16 mouse cellular contexts compared by ENCODE assay signal in the genomic region with DNA sequence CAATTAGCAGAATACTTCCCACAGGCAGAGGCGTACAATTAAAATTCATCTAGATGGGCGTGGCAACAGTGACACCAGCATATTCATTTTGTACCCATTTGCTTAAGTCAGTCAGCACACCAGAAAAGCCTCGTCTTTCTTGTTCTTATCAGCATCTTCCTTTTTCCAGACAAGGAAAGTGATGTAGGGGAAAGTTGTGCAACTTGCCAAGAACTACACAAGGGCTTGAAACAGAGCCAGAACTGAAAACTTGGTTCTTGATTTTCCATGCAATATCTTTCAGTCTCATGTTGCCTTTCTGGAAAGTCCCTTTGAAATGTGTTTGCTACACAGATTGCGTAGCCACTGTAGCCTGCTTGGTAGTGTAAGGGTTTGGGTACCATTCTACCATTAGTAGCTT.
A peak's percentile ranks its signal among the peaks of the same experiment; 100 is the strongest.
DNase-seq lines count a peak whose midpoint lies in the region; ATAC-seq and TF ChIP-seq lines count a peak whose summit lies in the region.
"Had no signal": no experiment of that assay in that cellular context is flagged by ENCODE, and none has a peak within 500 bp of the region (broad histone marks: within the 10 kb centered on the region; RNA-seq: fewer than 3 reads in every experiment).

No protein-coding gene starts in this region.

- no peaks in the 10 kb centered on the region for H3K27me3 ChIP-seq in hindbrain, postnatal 0 days (ENCODE audit: insufficient read depth, low read length)
- no peaks in the 10 kb centered on the region for H3K27me3 ChIP-seq in hindbrain, embryonic 16.5 days (replicated peaks; ENCODE audit: control insufficient read depth, insufficient read depth, low read length)
- H3K27me3 ChIP-seq in heart, embryonic 14.5 days (ENCODE audit: control insufficient read depth, insufficient read depth, low read length) = no peaks in the 10 kb centered on the region
- H3K27me3 ChIP-seq in midbrain, embryonic 11.5 days (ENCODE audit: control insufficient read depth, insufficient read depth, low read length) = no peaks in the 10 kb centered on the region
- H3K27me3 ChIP-seq in intestine, postnatal 0 days (replicated peaks; ENCODE audit: control insufficient read depth, insufficient read depth, low read length) = no peaks in the 10 kb centered on the region
- H3K27me3 ChIP-seq: embryonic facial prominence, embryonic 12.5 days; forebrain, embryonic 12.5 days had no signal

- 74% methylated on average over 4 of the region's 4 CpGs for WGBS in hindbrain, postnatal 0 days
- WGBS in hindbrain, embryonic 16.5 days = 79% methylated on average over 4 of the region's 4 CpGs
- WGBS in heart, embryonic 14.5 days = 52% methylated on average over 4 of the region's 4 CpGs
- 88% methylated on average over 4 of the region's 4 CpGs for WGBS in midbrain, embryonic 11.5 days
- WGBS in intestine, postnatal 0 days = 68% methylated on average over 4 of the region's 4 CpGs

- H3K4me1 ChIP-seq in hindbrain, postnatal 0 days (ENCODE audit: insufficient read depth, low read length) = no peaks in the 10 kb centered on the region
- H3K4me1 ChIP-seq in hindbrain, embryonic 16.5 days (ENCODE audit: control insufficient read depth, insufficient read depth, low read depth, low read length) = no peaks in the 10 kb centered on the region
- no peaks in the 10 kb centered on the region; a peak in 2 of 4 replicates for H3K4me1 ChIP-seq in heart, embryonic 14.5 days (ENCODE audit: control insufficient read depth in 2 of 2, insufficient read depth in 2 of 2, low read length in 2 of 2)
- no peaks in the 10 kb centered on the region for H3K4me1 ChIP-seq in midbrain, embryonic 11.5 days (ENCODE audit: control insufficient read depth, insufficient read depth, low read length)
- no peaks in the 10 kb centered on the region for H3K4me1 ChIP-seq in intestine, postnatal 0 days (replicated peaks; ENCODE audit: control insufficient read depth, insufficient read depth, low read length)
- H3K4me1 ChIP-seq: embryonic facial prominence, embryonic 12.5 days; forebrain, embryonic 12.5 days had no signal

- no peak overlapping the region for H3K4me2 ChIP-seq in hindbrain, postnatal 0 days (ENCODE audit: low read depth, low read length)
- H3K4me2 ChIP-seq in hindbrain, embryonic 16.5 days (ENCODE audit: low read length) = no peak overlapping the region
- no peak overlapping the region for H3K4me2 ChIP-seq in heart, embryonic 14.5 days (ENCODE audit: low read length)
- H3K4me2 ChIP-seq in midbrain, embryonic 11.5 days = no peak overlapping the region
- no peak overlapping the region for H3K4me2 ChIP-seq in intestine, postnatal 0 days (replicated peaks; ENCODE audit: low read depth)
- H3K4me2 ChIP-seq: embryonic facial prominence, embryonic 12.5 days; forebrain, embryonic 12.5 days had no signal

- no peaks in the 10 kb centered on the region for H3K36me3 ChIP-seq in hindbrain, postnatal 0 days (ENCODE audit: insufficient read depth, low read length)
- no peaks in the 10 kb centered on the region for H3K36me3 ChIP-seq in hindbrain, embryonic 16.5 days (ENCODE audit: control insufficient read depth, insufficient read depth, low read length)
- no peaks in the 10 kb centered on the region for H3K36me3 ChIP-seq in heart, embryonic 14.5 days (ENCODE audit: control insufficient read depth, insufficient read depth, low read length)
- H3K36me3 ChIP-seq in midbrain, embryonic 11.5 days (ENCODE audit: control insufficient read depth, insufficient read depth, low read length) = no peaks in the 10 kb centered on the region
- H3K36me3 ChIP-seq in intestine, postnatal 0 days (ENCODE audit: control insufficient read depth, insufficient read depth) = no peaks in the 10 kb centered on the region
- H3K36me3 ChIP-seq: embryonic facial prominence, embryonic 12.5 days; forebrain, embryonic 12.5 days had no signal

- no peak for TF ChIP-seq CTCF in hindbrain, postnatal 0 days (IDR thresholded peaks at IDR 0.05; ENCODE audit: low read depth)
- TF ChIP-seq CTCF in intestine, postnatal 0 days (IDR thresholded peaks at IDR 0.05; ENCODE audit: low read depth) = no peak

- no peak for ATAC-seq in hindbrain, postnatal 0 days
- ATAC-seq in hindbrain, embryonic 16.5 days = no peak
- 0 out of 2 replicates have a peak, but pooled peaks have one; percentile 26 for ATAC-seq in heart, embryonic 14.5 days (ENCODE audit: insufficient number of reproducible peaks, insufficient read depth, low FRiP score, low read depth)
- ATAC-seq in midbrain, embryonic 11.5 days (ENCODE audit: low FRiP score) = no peak
- ATAC-seq in intestine, postnatal 0 days = no peak
- ATAC-seq: intestine, embryonic 16.5 days had no signal

- no peak overlapping the region for H3K27ac ChIP-seq in hindbrain, postnatal 0 days
- no peak overlapping the region for H3K27ac ChIP-seq in hindbrain, embryonic 16.5 days (ENCODE audit: low read depth, low read length)
- peak overlapping the region; percentile 28 to 49; a peak in 2 of 4 replicates for H3K27ac ChIP-seq in heart, embryonic 14.5 days (replicated peaks in 1 of 2; ENCODE audit: control insufficient read depth in 1 of 2, insufficient read depth in 1 of 2, low read depth in 2 of 2, low read length in 2 of 2)
- no peak overlapping the region for H3K27ac ChIP-seq in midbrain, embryonic 11.5 days (ENCODE audit: low read depth, low read length)
- no peak overlapping the region for H3K27ac ChIP-seq in intestine, postnatal 0 days (ENCODE audit: low read depth, low read length)
- H3K27ac ChIP-seq: embryonic facial prominence, embryonic 12.5 days; forebrain, embryonic 12.5 days; left cerebral cortex, adult 2 months had no signal

- H3K4me3 ChIP-seq in hindbrain, postnatal 0 days (ENCODE audit: low read length) = no peak overlapping the region
- no peak overlapping the region for H3K4me3 ChIP-seq in hindbrain, embryonic 16.5 days (ENCODE audit: low read length)
- no peak overlapping the region for H3K4me3 ChIP-seq in heart, embryonic 14.5 days (ENCODE audit: control insufficient read depth in 1 of 2, insufficient read depth in 1 of 2, low read depth in 1 of 2, low read length in 2 of 2)
- no peak overlapping the region for H3K4me3 ChIP-seq in midbrain, embryonic 11.5 days (ENCODE audit: low read depth, low read length)
- H3K4me3 ChIP-seq in intestine, postnatal 0 days (ENCODE audit: low read depth, low read length) = no peak overlapping the region
- H3K4me3 ChIP-seq: embryonic facial prominence, embryonic 12.5 days; forebrain, embryonic 12.5 days; left cerebral cortex, adult 2 months had no signal

- peak; percentile 2 for DNase-seq in hindbrain, postnatal 0 days (ENCODE audit: low spot score)
- DNase-seq in brain, adult 2 months (ENCODE audit: low read depth, low spot score) = peak; percentile 17
- DNase-seq in lung, postnatal 10 days = peak; percentile 35
- no peak for DNase-seq in midbrain, embryonic 11.5 days (ENCODE audit: low spot score, missing footprints)
- DNase-seq in spleen, postnatal 36 days (ENCODE audit: low spot score in 2 of 2) = no peak
- DNase-seq: adrenal gland, postnatal 14 days; cerebellum, postnatal 36 days; liver; retina, postnatal 1 day had no signal

- no peak overlapping the region for H3K9ac ChIP-seq in hindbrain, postnatal 0 days (replicated peaks; ENCODE audit: low read length)
- H3K9ac ChIP-seq in hindbrain, embryonic 16.5 days (ENCODE audit: low read depth, low read length) = no peak overlapping the region
- H3K9ac ChIP-seq in heart, embryonic 14.5 days (ENCODE audit: low read length) = no peak overlapping the region
- no peak overlapping the region for H3K9ac ChIP-seq in midbrain, embryonic 11.5 days (ENCODE audit: low read length)
- no peak overlapping the region for H3K9ac ChIP-seq in intestine, postnatal 0 days (ENCODE audit: low read depth, low read length)
- H3K9ac ChIP-seq: embryonic facial prominence, embryonic 12.5 days; forebrain, embryonic 12.5 days had no signal

- H3K9me3 ChIP-seq in hindbrain, postnatal 0 days (ENCODE audit: low read length) = no peaks in the 10 kb centered on the region
- H3K9me3 ChIP-seq in hindbrain, embryonic 16.5 days (ENCODE audit: control insufficient read depth, low read length) = no peaks in the 10 kb centered on the region
- no peaks in the 10 kb centered on the region for H3K9me3 ChIP-seq in heart, embryonic 14.5 days (ENCODE audit: control insufficient read depth, low read length)
- no peaks in the 10 kb centered on the region for H3K9me3 ChIP-seq in midbrain, embryonic 11.5 days (ENCODE audit: control insufficient read depth, low read length)
- no peaks in the 10 kb centered on the region for H3K9me3 ChIP-seq in intestine, postnatal 0 days (ENCODE audit: control insufficient read depth)
- H3K9me3 ChIP-seq: embryonic facial prominence, embryonic 12.5 days; forebrain, embryonic 12.5 days had no signal

Comparison
In these comparisons a context has a peak if more than half of its experiments do, and no peak if none do; other contexts are left out.
1. DNase-seq: peak in hindbrain, postnatal 0 days (single experiment), brain, adult 2 months (single experiment) and lung, postnatal 10 days (single experiment); none in midbrain, embryonic 11.5 days (single experiment) and spleen, postnatal 36 days (0 of 2).
2. H3K27ac ChIP-seq: peak in heart, embryonic 14.5 days (2 of 2); none in hindbrain, postnatal 0 days (single experiment), hindbrain, embryonic 16.5 days (single experiment), midbrain, embryonic 11.5 days (single experiment) and intestine, postnatal 0 days (single experiment).